Mouse (Mus musculus) left cerebral cortex, postnatal 36 days (tissue): Measurements from ENCODE around the gene Cc2d2a. TPM values are rescaled to one million over a fixed set of nuclear protein-coding genes. Genes with fewer than 3 reads are reported as not detected.

Source experiments
- DNase-seq, 2 experiments: peaks; one replicate each; pipeline ENCODE4 v3.0.0; 2021 to 2022; ENCODE audit warnings: low spot score in 2 of 2, mixed read lengths in 1 of 2
- intact Hi-C: fragments of 180-260 bp; cut with DNase I; formaldehyde crosslinking; loops from one replicate; pipeline ENCODE4 v1.15.1; 2025
- total RNA-seq, 2 experiments: library from RNA; stranded (reverse); gene quantifications; 2 replicates each; pipeline ENCODE4 v1.2.3; 2021

Gene Cc2d2a
- total RNA-seq, 2 experiments from 2014 or later: 16.0 to 17.9 TPM

DNA sequence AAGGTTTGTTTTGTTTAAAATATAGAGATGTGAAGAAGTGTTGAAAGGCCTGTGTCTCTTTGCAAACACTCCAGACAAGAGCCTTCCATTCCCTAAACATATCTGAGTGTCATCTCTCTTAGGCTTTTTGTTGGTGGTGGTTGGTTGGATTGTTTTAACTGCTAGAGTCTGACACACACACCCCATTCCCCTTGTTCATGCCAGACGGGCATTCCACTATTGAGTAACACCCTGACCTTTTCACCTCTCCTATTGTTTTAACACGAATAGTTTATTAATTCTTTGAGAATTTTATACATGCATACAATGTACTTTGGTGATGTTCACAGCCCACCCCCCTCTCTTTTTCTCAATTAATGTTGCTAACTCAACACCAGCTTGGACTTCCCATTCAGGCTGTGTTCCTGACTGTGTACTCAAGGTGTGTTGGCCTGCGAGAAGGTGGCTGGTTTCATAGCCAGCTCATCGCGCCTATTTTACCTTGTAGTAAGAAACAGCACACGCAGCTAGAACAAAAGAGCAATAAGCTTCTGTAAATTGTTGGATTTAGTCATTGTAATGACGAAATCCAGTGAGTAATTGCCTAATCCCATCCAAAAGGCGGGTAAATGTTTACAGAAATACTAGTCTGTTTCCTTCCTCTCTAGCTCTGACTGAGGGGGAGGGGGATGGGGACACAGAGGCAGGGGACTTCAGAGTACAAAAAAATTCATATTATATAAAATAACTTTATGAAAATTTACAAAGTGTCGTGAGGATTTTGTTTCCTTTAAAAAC lies 126.0 kb downstream of the Cc2d2a start:
- intact Hi-C loops: loop anchor here (10.0 kb wide), 1 partner anchor 437 kb away; the partner anchor contains the start of gene Tapt1
- no peak for DNase-seq

Other genes starting within 250 kb of the Cc2d2a start
- gene C1qtnf7, start 146.8 kb upstream of the Cc2d2a start, total RNA-seq: 1 to 10 TPM; 1.2 to 1.3 TPM
- gene Bst1, start 156.5 kb downstream of the Cc2d2a start, total RNA-seq: not detected
- gene Fbxl5, start 159.3 kb downstream of the Cc2d2a start, total RNA-seq: 10 to 100 TPM; 75.0 to 91.4 TPM
- gene Cd38, start 206.2 kb downstream of the Cc2d2a start, total RNA-seq: 1 to 10 TPM; 2.2 TPM